Mouse (Mus musculus): ENCODE measurements around the gene Gpr63. TPM values are rescaled to one million over a fixed set of nuclear protein-coding genes. Genes with fewer than 3 reads are reported as not detected.
"Not testable (repeated sequence)": the region's sequence is repeated elsewhere in the genome, so short reads cannot be mapped to it uniquely, and the experiment has no call there.

The Gpr63 gene
- polyA plus RNA-seq, 1 experiment from 2014 or later = not detected

GRCm38 (mm10) chr4:25009328-25009727 is 43.1 kb downstream of the Gpr63 start:
- H3K4me3 ChIP-seq (replicated peaks); H3K4me1 ChIP-seq (replicated peaks); H3K4me2 ChIP-seq; H3K9me3 ChIP-seq (replicated peaks); H3K9ac ChIP-seq; H3K27ac ChIP-seq; ATAC-seq (ENCODE audit: low read depth); H3K27me3 ChIP-seq; DNase-seq; H3K36me3 ChIP-seq: not testable (repeated sequence)
- WGBS (ENCODE audit: insufficient replicate concordance) = 61% methylated on average over 8 of the region's 8 CpGs

GRCm38 (mm10) chr4:25011780-25012179 is 45.6 kb downstream of the Gpr63 start:
- no peak overlapping the region for H3K4me3 ChIP-seq (replicated peaks)
- H3K27ac ChIP-seq = no peak overlapping the region
- 64% methylated on average over 5 of the region's 5 CpGs for WGBS (ENCODE audit: insufficient replicate concordance)
- no peaks in the 10 kb centered on the region for H3K9me3 ChIP-seq (replicated peaks)
- H3K36me3 ChIP-seq = no peaks in the 10 kb centered on the region
- H3K27me3 ChIP-seq = no peaks in the 10 kb centered on the region
- ATAC-seq (ENCODE audit: low read depth) (no peak), DNase-seq (no peak)
- no peak overlapping the region for H3K4me2 ChIP-seq
- no peaks in the 10 kb centered on the region for H3K4me1 ChIP-seq (replicated peaks)
- no peak overlapping the region for H3K9ac ChIP-seq

DNA sequence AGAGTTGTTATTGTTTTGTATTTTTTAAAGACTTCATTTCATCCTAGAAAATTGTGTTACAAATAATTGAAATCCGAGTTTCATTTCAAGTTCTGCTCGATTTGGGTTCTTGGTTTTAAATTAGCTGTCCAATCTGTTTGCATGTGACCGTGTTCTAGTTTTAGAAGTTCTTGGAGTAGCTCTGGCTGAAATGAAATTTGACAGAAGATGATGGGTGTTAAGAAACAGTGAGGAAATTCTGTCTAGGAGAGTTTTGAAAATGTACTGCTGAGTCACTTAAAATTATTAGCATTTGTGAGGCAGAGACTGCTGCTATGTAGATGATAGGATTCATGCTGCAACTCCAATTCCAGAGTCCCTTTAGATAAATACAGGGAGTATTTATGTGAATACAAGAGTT is 46.5 kb downstream of the Gpr63 start:
- no peaks in the 10 kb centered on the region for H3K27me3 ChIP-seq
- H3K27ac ChIP-seq = no peak overlapping the region
- H3K4me3 ChIP-seq (replicated peaks) = no peak overlapping the region
- no peak overlapping the region for H3K9ac ChIP-seq
- no peaks in the 10 kb centered on the region for H3K4me1 ChIP-seq (replicated peaks)
- ATAC-seq (ENCODE audit: low read depth) (no peak), DNase-seq (no peak)
- 65% methylated on average over 3 of the region's 3 CpGs for WGBS (ENCODE audit: insufficient replicate concordance)
- no peaks in the 10 kb centered on the region for H3K9me3 ChIP-seq (replicated peaks)
- no peaks in the 10 kb centered on the region for H3K36me3 ChIP-seq
- H3K4me2 ChIP-seq = no peak overlapping the region

DNA sequence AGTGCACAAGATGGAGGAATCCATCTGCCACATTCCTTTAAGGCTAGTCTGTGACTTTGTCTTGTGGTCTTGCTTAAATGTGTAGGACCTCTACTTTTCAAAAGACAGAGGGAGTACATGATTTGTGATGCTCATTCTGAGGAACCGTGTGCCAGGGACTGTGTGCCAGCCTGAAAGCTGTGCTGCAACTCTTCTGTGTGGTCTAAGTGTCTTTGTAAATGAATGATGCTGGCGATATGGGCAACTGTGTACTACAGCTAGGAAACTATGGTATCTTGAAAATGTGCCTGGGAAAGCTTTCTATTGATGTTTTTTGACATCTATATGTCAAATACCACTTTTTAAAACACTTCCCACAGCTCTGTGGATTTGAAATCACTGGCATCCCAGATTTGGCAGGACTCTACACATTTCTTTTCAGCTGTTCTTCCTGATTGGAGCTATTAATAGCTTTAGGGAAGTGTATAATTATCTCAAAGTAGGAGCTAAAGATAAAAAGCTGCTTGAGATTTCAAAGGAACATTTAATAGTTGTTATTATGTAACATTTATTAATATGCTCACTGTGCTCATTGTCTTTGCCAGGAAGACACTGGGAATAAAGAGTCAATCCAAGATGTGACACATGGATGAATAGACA is 48.9 kb downstream of the Gpr63 start:
- Histone ChIP-seq H3K4me1 (replicated peaks) (no peaks in the 10 kb centered on the region), H3K9me3 (replicated peaks) (no peaks in the 10 kb centered on the region), H3K9ac (no peak overlapping the region), H3K27ac (no peak overlapping the region), H3K4me3 (replicated peaks) (no peak overlapping the region), H3K27me3 (no peaks in the 10 kb centered on the region), H3K36me3 (no peaks in the 10 kb centered on the region), H3K4me2 (no peak overlapping the region)
- 49% methylated on average over 2 of the region's 2 CpGs for WGBS (ENCODE audit: insufficient replicate concordance)
- no peak for DNase-seq
- no peak for ATAC-seq (ENCODE audit: low read depth)

GRCm38 (mm10) chr4:25028252-25028651 is 62.0 kb downstream of the Gpr63 start:
- ATAC-seq (ENCODE audit: low read depth) = no peak

GRCm38 (mm10) chr4:25028752-25029151 is 62.5 kb downstream of the Gpr63 start:
- no peaks in the 10 kb centered on the region for H3K27me3 ChIP-seq
- H3K9ac ChIP-seq = no peak overlapping the region
- H3K36me3 ChIP-seq = no peaks in the 10 kb centered on the region
- no peak overlapping the region for H3K4me3 ChIP-seq (replicated peaks)
- H3K4me2 ChIP-seq = no peak overlapping the region
- no peaks in the 10 kb centered on the region for H3K4me1 ChIP-seq (replicated peaks)
- WGBS (ENCODE audit: insufficient replicate concordance) = 46% methylated on average over 1 of the region's 1 CpGs
- no peak overlapping the region for H3K27ac ChIP-seq
- DNase-seq = no peak
- ATAC-seq (ENCODE audit: low read depth) = no peak
- no peaks in the 10 kb centered on the region for H3K9me3 ChIP-seq (replicated peaks)

More at GRCm38 (mm10) chr4:25028252-25028651, 62.0 kb downstream of the Gpr63 start:
- no peaks in the 10 kb centered on the region for H3K27me3 ChIP-seq
- H3K36me3 ChIP-seq = no peaks in the 10 kb centered on the region
- DNase-seq = no peak
- H3K4me2 ChIP-seq = no peak overlapping the region
- H3K9me3 ChIP-seq (replicated peaks) = no peaks in the 10 kb centered on the region
- no peak overlapping the region for H3K9ac ChIP-seq
- H3K4me1 ChIP-seq (replicated peaks) = no peaks in the 10 kb centered on the region
- 65% methylated on average over 2 of the region's 2 CpGs for WGBS (ENCODE audit: insufficient replicate concordance)
- no peak overlapping the region for H3K4me3 ChIP-seq (replicated peaks)
- no peak overlapping the region for H3K27ac ChIP-seq

DNA sequence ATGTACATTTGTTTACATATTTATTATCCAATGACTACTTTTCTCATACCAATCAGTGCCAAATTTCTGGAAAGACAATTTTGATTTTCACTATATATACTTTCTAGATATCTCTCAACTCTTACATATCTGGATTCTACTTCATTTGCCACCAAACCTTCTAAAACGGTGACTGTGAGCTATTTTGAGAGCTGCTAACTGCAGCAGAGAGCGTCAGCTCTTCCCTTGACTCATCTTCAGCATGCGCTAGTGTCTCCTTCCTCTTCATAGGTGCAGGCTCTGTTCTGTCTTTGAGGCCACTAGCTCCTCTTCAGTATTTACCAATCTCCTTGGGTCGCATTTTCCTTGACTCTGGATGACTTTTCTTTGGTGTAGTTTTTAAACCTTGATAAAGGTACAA is 63.7 kb downstream of the Gpr63 start:
- Histone ChIP-seq H3K27ac (no peak overlapping the region), H3K27me3 (no peaks in the 10 kb centered on the region), H3K36me3 (no peaks in the 10 kb centered on the region), H3K4me2 (no peak overlapping the region), H3K4me1 (replicated peaks) (no peaks in the 10 kb centered on the region), H3K9ac (no peak overlapping the region), H3K9me3 (replicated peaks) (no peaks in the 10 kb centered on the region), H3K4me3 (replicated peaks) (no peak overlapping the region)
- 54% methylated on average over 4 of the region's 4 CpGs for WGBS (ENCODE audit: insufficient replicate concordance)
- no peak for ATAC-seq (ENCODE audit: low read depth)
- DNase-seq = no peak

- Histone ChIP-seq H3K9ac (no peak overlapping the region), H3K36me3 (no peaks in the 10 kb centered on the region), H3K27me3 (no peaks in the 10 kb centered on the region), H3K4me3 (replicated peaks) (no peak overlapping the region), H3K4me1 (replicated peaks) (no peaks in the 10 kb centered on the region), H3K27ac (no peak overlapping the region), H3K9me3 (replicated peaks) (no peaks in the 10 kb centered on the region), H3K4me2 (no peak overlapping the region)
- WGBS (ENCODE audit: insufficient replicate concordance) = 24% methylated on average over 6 of the region's 6 CpGs
- DNase-seq = no peak
- no peak for ATAC-seq (ENCODE audit: low read depth)
Observed at GRCm38 (mm10) chr4:25035158-25035791, 69.1 kb downstream of the Gpr63 start.

- no peak overlapping the region for H3K9ac ChIP-seq
- no peaks in the 10 kb centered on the region for H3K4me1 ChIP-seq (replicated peaks)
Observed at GRCm38 (mm10) chr4:25035806-25036205, 69.6 kb downstream of the Gpr63 start.

DNA sequence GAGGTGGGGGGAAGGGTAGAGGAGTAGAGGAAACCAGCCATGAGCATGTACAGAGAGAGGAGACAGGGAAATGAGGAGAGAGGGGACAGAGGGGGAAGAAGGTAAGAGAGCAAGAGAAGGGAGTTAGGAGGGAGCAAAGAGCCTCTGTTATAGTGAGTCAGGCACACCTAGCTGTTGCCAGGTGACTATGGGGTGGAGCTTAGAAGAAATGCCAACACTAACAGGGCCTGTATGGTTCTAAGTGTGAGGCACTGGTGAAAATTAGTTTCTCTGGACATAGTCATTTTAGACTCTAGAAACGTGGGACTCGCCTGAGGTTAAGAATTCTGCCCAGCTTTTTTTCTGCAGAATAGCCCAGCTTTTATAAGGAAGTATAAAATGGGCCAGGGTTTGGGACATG is 71.1 kb downstream of the Gpr63 start:
- Histone ChIP-seq H3K4me3 (replicated peaks) (no peak overlapping the region), H3K4me1 (replicated peaks) (no peaks in the 10 kb centered on the region), H3K9me3 (replicated peaks) (no peaks in the 10 kb centered on the region), H3K9ac (no peak overlapping the region), H3K4me2 (no peak overlapping the region), H3K27ac (no peak overlapping the region), H3K27me3 (no peaks in the 10 kb centered on the region), H3K36me3 (no peaks in the 10 kb centered on the region)
- DNase-seq (no peak), ATAC-seq (ENCODE audit: low read depth) (no peak)
- WGBS (ENCODE audit: insufficient replicate concordance) = 45% methylated on average over 2 of the region's 2 CpGs

More at GRCm38 (mm10) chr4:25035806-25036205, 69.6 kb downstream of the Gpr63 start:
- Histone ChIP-seq H3K27ac (no peak overlapping the region), H3K4me3 (replicated peaks) (no peak overlapping the region), H3K27me3 (no peaks in the 10 kb centered on the region), H3K9me3 (replicated peaks) (no peaks in the 10 kb centered on the region), H3K36me3 (no peaks in the 10 kb centered on the region), H3K4me2 (no peak overlapping the region)
- WGBS (ENCODE audit: insufficient replicate concordance) = 43% methylated on average over 2 of the region's 2 CpGs
- ATAC-seq (ENCODE audit: low read depth) (no peak), DNase-seq (no peak)

DNA sequence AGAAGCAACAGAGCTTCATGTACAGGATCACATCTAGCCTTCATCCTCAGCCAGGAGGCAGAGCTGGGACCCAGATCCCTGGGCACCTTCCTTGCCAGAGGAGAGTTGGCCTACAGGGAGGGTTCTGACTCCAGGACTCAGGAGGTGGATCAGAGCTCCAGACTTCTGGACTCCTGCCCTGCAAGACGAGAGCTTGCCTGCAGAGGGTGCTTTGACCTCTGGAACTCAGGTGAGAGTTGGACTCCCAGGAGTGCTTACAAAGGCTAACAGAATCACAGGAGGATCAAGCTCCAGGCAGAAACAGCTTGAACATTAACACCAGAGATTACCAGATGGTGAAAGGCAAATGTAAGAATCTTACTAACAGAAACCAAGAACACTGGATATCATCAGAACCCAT is 89.3 kb downstream of the Gpr63 start:
- not testable (repeated sequence) for DNase-seq; H3K4me3 ChIP-seq (replicated peaks); H3K4me2 ChIP-seq; ATAC-seq (ENCODE audit: low read depth); H3K9me3 ChIP-seq (replicated peaks); H3K36me3 ChIP-seq; H3K9ac ChIP-seq; H3K27ac ChIP-seq; H3K4me1 ChIP-seq (replicated peaks); H3K27me3 ChIP-seq
- WGBS (ENCODE audit: insufficient replicate concordance) = 43% methylated on average over 1 of the region's 1 CpGs
